In the genomic region with DNA sequence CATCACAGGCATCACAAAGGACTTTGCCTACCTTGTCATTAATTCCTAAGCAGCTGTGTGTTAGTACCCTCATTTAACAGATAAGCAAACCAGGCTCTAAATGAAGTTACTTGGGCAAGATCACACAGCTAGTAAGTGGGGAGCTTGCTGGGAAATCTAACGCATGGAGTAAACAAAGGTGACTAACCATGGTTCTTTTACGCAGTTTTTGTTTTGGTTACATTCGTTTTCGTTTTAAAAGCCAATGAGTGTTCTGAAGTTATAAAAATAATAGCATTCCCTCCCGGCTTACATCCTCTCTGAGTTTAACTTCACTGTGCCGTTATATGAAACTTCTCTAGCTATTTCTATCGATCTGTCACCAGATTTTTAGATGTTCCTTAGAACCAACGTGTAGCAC, we compare ENCODE assay signal across 8 mouse cellular contexts. TPM values are rescaled to one million over a fixed set of nuclear protein-coding genes. Genes with fewer than 3 reads are reported as not detected.
A peak's percentile ranks its signal among the peaks of the same experiment; 100 is the strongest.
DNase-seq lines count a peak whose midpoint lies in the region; ATAC-seq and TF ChIP-seq lines count a peak whose summit lies in the region.

No protein-coding gene starts in this region.

- no peak overlapping the region for H3K27ac ChIP-seq in kidney, postnatal 0 days
- H3K27ac ChIP-seq in embryonic facial prominence, embryonic 15.5 days (replicated peaks) = no peak overlapping the region
- no peak overlapping the region for H3K27ac ChIP-seq in limb, embryonic 11.5 days (replicated peaks; ENCODE audit: low read depth, low read length)
- no peak overlapping the region for H3K27ac ChIP-seq in neural tube, embryonic 14.5 days (ENCODE audit: low read depth, low read length)

- DNase-seq in kidney, postnatal 0 days (ENCODE audit: low spot score) = no peak
- DNase-seq in kidney, adult 9 months = no peak
- DNase-seq in limb, embryonic 11.5 days (ENCODE audit: low spot score) = no peak
- no peak for DNase-seq in cerebellum, adult 18-20 months
- DNase-seq in T-cell, adult 2 months (ENCODE audit: low spot score) = no peak
- DNase-seq in thymus, postnatal 14 days = no peak

- H3K4me2 ChIP-seq in kidney, postnatal 0 days (ENCODE audit: low read length) = peak overlapping the region; percentile 67
- peak overlapping the region; percentile 86 for H3K4me2 ChIP-seq in embryonic facial prominence, embryonic 15.5 days (replicated peaks)
- H3K4me2 ChIP-seq in limb, embryonic 11.5 days (ENCODE audit: low read depth, severe bottlenecking) = peak overlapping the region; percentile 81
- H3K4me2 ChIP-seq in neural tube, embryonic 14.5 days (ENCODE audit: low read depth, low read length) = peak overlapping the region; percentile 70; the same call in 1 of the 2 replicates

- TF ChIP-seq CTCF in kidney, postnatal 0 days (IDR thresholded peaks at IDR 0.05; ENCODE audit: low read depth) = no peak

- no peaks in the 10 kb centered on the region for H3K36me3 ChIP-seq in kidney, postnatal 0 days (ENCODE audit: insufficient read depth, low read length)
- H3K36me3 ChIP-seq in embryonic facial prominence, embryonic 15.5 days = no peaks in the 10 kb centered on the region
- no peaks in the 10 kb centered on the region for H3K36me3 ChIP-seq in limb, embryonic 11.5 days (ENCODE audit: control insufficient read depth, insufficient read depth, low read length)
- no peaks in the 10 kb centered on the region for H3K36me3 ChIP-seq in neural tube, embryonic 14.5 days (ENCODE audit: control insufficient read depth, insufficient read depth, low read length)

- no peaks in the 10 kb centered on the region for H3K9me3 ChIP-seq in kidney, postnatal 0 days (replicated peaks; ENCODE audit: low read length)
- no peaks in the 10 kb centered on the region for H3K9me3 ChIP-seq in embryonic facial prominence, embryonic 15.5 days (replicated peaks)
- no peaks in the 10 kb centered on the region for H3K9me3 ChIP-seq in limb, embryonic 11.5 days (ENCODE audit: control insufficient read depth, low read length)
- no peaks in the 10 kb centered on the region for H3K9me3 ChIP-seq in neural tube, embryonic 14.5 days (ENCODE audit: control insufficient read depth, low read length)

- H3K4me3 ChIP-seq in kidney, postnatal 0 days (replicated peaks; ENCODE audit: low read depth, low read length) = peak overlapping the region; percentile 43
- peak overlapping the region; percentile 49 for H3K4me3 ChIP-seq in embryonic facial prominence, embryonic 15.5 days (replicated peaks)
- H3K4me3 ChIP-seq in limb, embryonic 11.5 days (ENCODE audit: low read depth, low read length) = peak overlapping the region; percentile 44
- H3K4me3 ChIP-seq in neural tube, embryonic 14.5 days (ENCODE audit: low read depth, low read length) = peak overlapping the region; percentile 40; the same call in 1 of the 2 replicates

- no peak for ATAC-seq in kidney, postnatal 0 days (replicated peaks; ENCODE audit: low FRiP score, low read depth)
- no peak for ATAC-seq in embryonic facial prominence, embryonic 15.5 days (ENCODE audit: insufficient number of reproducible peaks, low FRiP score, low TSS enrichment, low read depth)
- no peak for ATAC-seq in limb, embryonic 11.5 days (ENCODE audit: insufficient number of reproducible peaks, low FRiP score, low TSS enrichment, low read depth)
- no peak for ATAC-seq in neural tube, embryonic 14.5 days (ENCODE audit: low read depth)

- H3K9ac ChIP-seq in kidney, postnatal 0 days (ENCODE audit: low read depth, low read length) = no peak overlapping the region
- H3K9ac ChIP-seq in embryonic facial prominence, embryonic 15.5 days = no peak overlapping the region
- H3K9ac ChIP-seq in limb, embryonic 11.5 days (ENCODE audit: low read length) = no peak overlapping the region
- H3K9ac ChIP-seq in neural tube, embryonic 14.5 days (replicated peaks; ENCODE audit: low read depth, low read length) = no peak overlapping the region

- H3K4me1 ChIP-seq in kidney, postnatal 0 days (replicated peaks; ENCODE audit: insufficient read depth, low read length) = peaks cover 3% of the 10 kb centered on the region; the same call in 1 of the 2 replicates
- H3K4me1 ChIP-seq in embryonic facial prominence, embryonic 15.5 days = peaks cover 13% of the 10 kb centered on the region
- H3K4me1 ChIP-seq in limb, embryonic 11.5 days (ENCODE audit: control insufficient read depth, insufficient read depth, low read length) = 0 out of 2 replicates have a peak, but pooled peaks cover 4% of the 10 kb centered on the region
- H3K4me1 ChIP-seq in neural tube, embryonic 14.5 days (ENCODE audit: control insufficient read depth, insufficient read depth, low read length) = peaks cover 4% of the 10 kb centered on the region

- 15% methylated on average over 8 of the region's 8 CpGs for WGBS in kidney, postnatal 0 days
- WGBS in embryonic facial prominence, embryonic 15.5 days = 9% methylated on average over 8 of the region's 8 CpGs
- 12% methylated on average over 8 of the region's 8 CpGs for WGBS in limb, embryonic 11.5 days
- 12% methylated on average over 8 of the region's 8 CpGs for WGBS in neural tube, embryonic 14.5 days

- H3K27me3 ChIP-seq in kidney, postnatal 0 days (ENCODE audit: insufficient read depth, low read length) = peaks cover 9% of the 10 kb centered on the region; the same call in 1 of the 2 replicates
- peaks cover 22% of the 10 kb centered on the region for H3K27me3 ChIP-seq in embryonic facial prominence, embryonic 15.5 days
- H3K27me3 ChIP-seq in limb, embryonic 11.5 days (ENCODE audit: control insufficient read depth, insufficient read depth, low read length) = peaks cover 16% of the 10 kb centered on the region
- 0 out of 2 replicates have a peak, but pooled peaks cover 4% of the 10 kb centered on the region for H3K27me3 ChIP-seq in neural tube, embryonic 14.5 days (ENCODE audit: control insufficient read depth, insufficient read depth, low read length)

RNA-seq across cellular contexts. Expression of gene Utp6, which starts 10.9 kb away (rescaled TPM):
- polyA plus RNA-seq in kidney, postnatal 0 days (2015; fragmentation: Nextera tagmentation; extraction: Ambion mirVana) = 33.1 and 34.7 TPM in 2 replicates
- polyA plus RNA-seq in embryonic facial prominence, embryonic 15.5 days (2015; fragmentation: Nextera tagmentation; extraction: Ambion mirVana) = 45.2 and 52.1 TPM in 2 replicates
- polyA plus RNA-seq in limb, embryonic 11.5 days (2014; fragmentation: Nextera tagmentation; extraction: Ambion mirVana) = 97.4 and 99.4 TPM in 2 replicates
- polyA plus RNA-seq in neural tube, embryonic 14.5 days (2014; fragmentation: Nextera tagmentation; extraction: Ambion mirVana) = 42.8 and 55.6 TPM in 2 replicates

RNA-seq across cellular contexts. Expression of gene Suz12, which starts 19.8 kb away (rescaled TPM):
- 14.5 and 15.2 TPM in 2 replicates for polyA plus RNA-seq in kidney, postnatal 0 days (2015; fragmentation: Nextera tagmentation; extraction: Ambion mirVana)
- 18.0 and 18.1 TPM in 2 replicates for polyA plus RNA-seq in embryonic facial prominence, embryonic 15.5 days (2015; fragmentation: Nextera tagmentation; extraction: Ambion mirVana)
- 25.7 and 27.7 TPM in 2 replicates for polyA plus RNA-seq in limb, embryonic 11.5 days (2014; fragmentation: Nextera tagmentation; extraction: Ambion mirVana)
- 18.9 and 19.0 TPM in 2 replicates for polyA plus RNA-seq in neural tube, embryonic 14.5 days (2014; fragmentation: Nextera tagmentation; extraction: Ambion mirVana)
